Mouse (Mus musculus): ENCODE results near the gene Zfp345. TPM values are rescaled to one million over a fixed set of nuclear protein-coding genes. Genes with fewer than 3 reads are reported as not detected.
A peak's percentile ranks its signal among the peaks of the same experiment; 100 is the strongest.
"Not testable (repeated sequence)": the region's sequence is repeated elsewhere in the genome, so short reads cannot be mapped to it uniquely, and the experiment has no call there.

The Zfp345 gene
- not detected in 2 replicates for polyA plus RNA-seq (2012; ENCODE audit: insufficient read depth, insufficient read length, missing spikeins)

- H3K4me3 ChIP-seq (ENCODE audit: insufficient read depth, low read length); H3K27ac ChIP-seq (ENCODE audit: insufficient read depth, low read depth, low read length): not testable (repeated sequence)
Measured at GRCm38 (mm10) chr2:150484939-150485778, at the start of gene Zfp345. Gene Zfp345 (minus strand): TSS chr2:150485091.

DNA sequence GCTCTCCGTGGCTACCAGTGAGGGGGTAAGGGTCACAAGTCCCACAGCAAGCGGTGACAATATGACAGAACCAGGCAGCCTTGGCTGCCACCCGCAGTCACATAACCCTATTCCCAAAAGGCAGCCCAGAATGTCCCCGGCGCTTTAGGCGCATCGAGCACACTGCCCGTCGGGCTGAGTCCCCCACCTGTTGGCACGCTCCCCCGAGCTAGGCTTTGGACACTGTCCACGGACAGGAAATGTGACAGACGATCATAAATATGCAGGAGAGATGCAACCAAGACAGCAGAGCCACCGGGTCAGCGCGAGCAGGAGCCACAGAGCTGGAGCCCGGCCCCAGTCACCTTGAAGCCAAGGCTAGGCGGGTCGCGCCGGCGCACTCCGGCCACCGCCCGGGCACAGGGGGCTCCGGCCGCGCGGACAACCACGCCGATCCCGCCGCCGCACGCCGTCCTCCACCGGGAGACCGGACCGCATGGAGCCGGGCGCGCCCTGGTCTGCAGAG lies 40.9 kb upstream of the Zfp345 start:
- Histone ChIP-seq H3K4me1 (ENCODE audit: control insufficient read depth, insufficient read depth, low read length) (no peaks in the 10 kb centered on the region), H3K27ac (ENCODE audit: insufficient read depth, low read depth, low read length) (no peak overlapping the region), H3K4me3 (ENCODE audit: insufficient read depth, low read length) (no peak overlapping the region)
- TF ChIP-seq POLR2A (IDR thresholded peaks at IDR 0.05; ENCODE audit: borderline replicate concordance, low read depth, low read length) (no peak), CTCF (IDR thresholded peaks at IDR 0.05; ENCODE audit: low read depth, low read length) (no peak)

More at GRCm38 (mm10) chr2:150484939-150485778, at the start of gene Zfp345:
- H3K4me1 ChIP-seq (ENCODE audit: control insufficient read depth, insufficient read depth, low read length) = not testable (repeated sequence)

DNA sequence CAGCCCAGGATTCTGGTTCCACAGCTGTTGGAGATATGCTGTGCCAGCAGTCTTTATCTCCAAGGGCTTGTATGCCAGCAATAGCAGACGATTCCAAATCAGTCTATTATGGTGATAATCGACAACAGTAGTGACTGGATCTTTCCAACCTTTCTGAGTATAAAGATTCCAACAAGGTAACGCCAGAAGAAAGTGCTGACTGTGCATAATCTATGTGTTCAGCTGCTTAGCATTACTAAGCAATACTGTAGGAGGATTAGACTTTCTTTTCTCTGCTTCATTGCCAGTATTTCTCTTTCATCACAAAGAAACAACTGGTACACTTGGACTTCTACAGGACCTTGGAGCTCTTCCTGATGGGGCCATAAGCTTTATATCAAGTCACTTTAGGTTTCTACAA lies 27.9 kb upstream of the Zfp345 start:
- no peaks in the 10 kb centered on the region for H3K4me1 ChIP-seq (ENCODE audit: control insufficient read depth, insufficient read depth, low read length)
- no peak overlapping the region for H3K4me3 ChIP-seq (ENCODE audit: insufficient read depth, low read length)
- H3K27ac ChIP-seq (ENCODE audit: insufficient read depth, low read depth, low read length) = no peak overlapping the region
- TF ChIP-seq CTCF (IDR thresholded peaks at IDR 0.05; ENCODE audit: low read depth, low read length) (no peak), POLR2A (IDR thresholded peaks at IDR 0.05; ENCODE audit: borderline replicate concordance, low read depth, low read length) (no peak)

- H3K27ac ChIP-seq (ENCODE audit: insufficient read depth, low read depth, low read length); H3K4me1 ChIP-seq (ENCODE audit: control insufficient read depth, insufficient read depth, low read length); H3K4me3 ChIP-seq (ENCODE audit: insufficient read depth, low read length): not testable (repeated sequence)
Measured at GRCm38 (mm10) chr2:150500124-150500973, 15.5 kb upstream of the Zfp345 start.

DNA sequence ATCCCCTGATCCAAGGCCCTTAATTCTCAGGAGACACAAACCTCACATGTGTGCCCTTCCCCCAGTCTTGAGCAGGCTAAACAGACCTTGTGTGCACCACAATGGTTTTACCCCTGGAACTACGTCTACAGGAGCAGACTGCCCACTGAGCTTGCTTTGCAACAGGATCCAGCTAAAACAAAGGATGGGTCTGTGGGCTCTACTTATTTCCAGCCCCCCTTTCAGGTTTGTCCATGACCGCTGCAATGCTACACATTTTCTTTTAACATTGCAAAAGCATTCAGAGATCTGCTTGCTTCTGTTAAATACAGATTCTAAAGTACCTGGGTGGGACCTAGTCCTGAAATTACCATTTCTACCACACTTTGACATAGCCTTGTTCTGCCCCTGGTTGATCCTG lies 8.1 kb upstream of the Zfp345 start:
- Histone ChIP-seq H3K27ac (ENCODE audit: insufficient read depth, low read depth, low read length) (no peak overlapping the region), H3K4me3 (ENCODE audit: insufficient read depth, low read length) (no peak overlapping the region), H3K4me1 (ENCODE audit: control insufficient read depth, insufficient read depth, low read length) (no peaks in the 10 kb centered on the region)
- TF ChIP-seq CTCF (IDR thresholded peaks at IDR 0.05; ENCODE audit: low read depth, low read length) = no peak

- not testable (repeated sequence) for H3K27ac ChIP-seq (ENCODE audit: insufficient read depth, low read depth, low read length); H3K4me1 ChIP-seq (ENCODE audit: control insufficient read depth, insufficient read depth, low read length)
- H3K4me3 ChIP-seq (ENCODE audit: insufficient read depth, low read length) = peak within 1 kb of the TSS; percentile 79
Measured at GRCm38 (mm10) chr2:150451180-150451919, 33.5 kb downstream of the Zfp345 start, which contains the start of gene Zfp442. Gene Zfp442 (minus strand): TSS chr2:150451486.

GRCm38 (mm10) chr2:150439084-150439483 lies 45.8 kb downstream of the Zfp345 start:
- not testable (repeated sequence) for H3K27ac ChIP-seq (ENCODE audit: insufficient read depth, low read depth, low read length); H3K4me1 ChIP-seq (ENCODE audit: control insufficient read depth, insufficient read depth, low read length); H3K4me3 ChIP-seq (ENCODE audit: insufficient read depth, low read length)

Other genes starting within 250 kb of the Zfp345 start
- gene Gm21994, start 229.5 kb downstream of the Zfp345 start, polyA plus RNA-seq (2012; ENCODE audit: insufficient read depth, insufficient read length, missing spikeins) = 1.4 and 2.7 TPM in 2 replicates
- gene Gm14124, start 227.6 kb downstream of the Zfp345 start, polyA plus RNA-seq (2012; ENCODE audit: insufficient read depth, insufficient read length, missing spikeins) = not detected in 2 replicates
- gene Gm10130, start 161.4 kb downstream of the Zfp345 start, polyA plus RNA-seq (2012; ENCODE audit: insufficient read depth, insufficient read length, missing spikeins) = 2.4 TPM in 1 of 2 replicates, not detected in the other
- gene 3300002I08Rik, start 122.3 kb downstream of the Zfp345 start, polyA plus RNA-seq (2012; ENCODE audit: insufficient read depth, insufficient read length, missing spikeins) = 1.2 and 1.8 TPM in 2 replicates
- 1.5 and 3.1 TPM in 2 replicates for gene Zfp442, start 33.6 kb downstream of the Zfp345 start, polyA plus RNA-seq (2012; ENCODE audit: insufficient read depth, insufficient read length, missing spikeins)
- gene Cst7, start 85.3 kb upstream of the Zfp345 start, polyA plus RNA-seq (2012; ENCODE audit: insufficient read depth, insufficient read length, missing spikeins) = not detected in 2 replicates
- 21.4 and 22.1 TPM in 2 replicates for gene Apmap, start 123.5 kb upstream of the Zfp345 start, polyA plus RNA-seq (2012; ENCODE audit: insufficient read depth, insufficient read length, missing spikeins)
- 9.4 and 9.5 TPM in 2 replicates for gene Acss1, start 183.4 kb upstream of the Zfp345 start, polyA plus RNA-seq (2012; ENCODE audit: insufficient read depth, insufficient read length, missing spikeins)
- gene Vsx1, start 204.3 kb upstream of the Zfp345 start, polyA plus RNA-seq (2012; ENCODE audit: insufficient read depth, insufficient read length, missing spikeins) = not detected in 2 replicates

All from bone marrow macrophage, adult 2 months (primary cell).